Mouse (Mus musculus) embryo, embryonic 10 days (tissue): ENCODE results near the gene Cldn14.

ENCODE experiments used
- DNase-seq: peaks from one replicate; pipeline ENCODE4 v3.0.0-alpha.2; 2015; ENCODE audit warnings: low spot score

Cldn14 gene

DNA sequence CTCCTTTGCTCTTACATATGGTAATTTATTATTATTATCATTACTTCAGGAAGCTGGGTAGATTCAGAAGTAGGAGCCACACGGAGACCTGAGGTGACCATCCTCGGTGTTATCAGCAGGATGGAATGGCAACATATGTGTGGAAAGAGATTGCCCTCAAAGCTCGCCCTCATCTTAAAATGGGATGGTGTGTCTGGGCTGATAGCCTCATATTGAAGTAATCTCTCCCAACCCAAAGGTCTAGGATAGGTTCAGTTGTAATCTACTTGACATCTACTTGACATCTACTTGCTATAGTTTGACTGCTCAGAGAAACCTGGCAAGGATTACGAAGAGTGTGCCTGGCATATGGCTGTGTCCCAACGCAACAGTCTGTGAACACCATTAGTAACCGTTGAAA lies 64.3 kb downstream of the Cldn14 start:
- DNase-seq, result no peak

DNA sequence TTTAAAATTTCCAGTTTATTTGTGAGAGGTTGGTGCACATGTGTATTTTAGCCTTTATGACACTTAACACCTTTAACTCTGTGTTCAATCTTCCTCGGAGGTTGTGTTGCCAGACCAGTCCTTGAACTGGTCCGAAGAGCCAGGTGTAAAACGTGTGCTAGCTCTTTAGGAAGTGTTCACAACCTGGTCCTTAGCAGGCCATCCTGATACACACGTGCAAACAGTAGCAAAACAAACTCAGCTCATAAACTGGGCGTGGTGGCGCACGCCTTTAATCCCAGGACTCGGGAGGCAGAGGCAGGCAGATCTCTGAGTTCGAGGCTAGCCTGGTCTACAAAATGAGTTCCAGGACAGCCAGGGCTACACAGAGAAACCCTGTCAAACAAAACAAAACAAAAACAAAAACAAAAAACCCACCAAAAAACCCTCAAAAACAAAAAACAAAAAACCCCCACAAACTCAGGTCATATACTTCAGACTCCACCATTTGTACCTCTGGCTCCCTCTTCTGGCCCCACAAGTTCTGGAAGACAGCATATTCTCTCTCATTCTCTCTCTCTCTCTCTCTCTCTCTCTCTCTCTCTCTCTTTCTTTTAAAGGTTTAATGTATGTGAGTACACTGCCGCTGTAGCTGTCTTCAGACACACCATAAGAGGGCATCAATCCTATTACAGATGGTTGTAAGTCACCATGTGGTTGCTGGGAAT lies 65.7 kb downstream of the Cldn14 start:
- DNase-seq, result no peak

DNA sequence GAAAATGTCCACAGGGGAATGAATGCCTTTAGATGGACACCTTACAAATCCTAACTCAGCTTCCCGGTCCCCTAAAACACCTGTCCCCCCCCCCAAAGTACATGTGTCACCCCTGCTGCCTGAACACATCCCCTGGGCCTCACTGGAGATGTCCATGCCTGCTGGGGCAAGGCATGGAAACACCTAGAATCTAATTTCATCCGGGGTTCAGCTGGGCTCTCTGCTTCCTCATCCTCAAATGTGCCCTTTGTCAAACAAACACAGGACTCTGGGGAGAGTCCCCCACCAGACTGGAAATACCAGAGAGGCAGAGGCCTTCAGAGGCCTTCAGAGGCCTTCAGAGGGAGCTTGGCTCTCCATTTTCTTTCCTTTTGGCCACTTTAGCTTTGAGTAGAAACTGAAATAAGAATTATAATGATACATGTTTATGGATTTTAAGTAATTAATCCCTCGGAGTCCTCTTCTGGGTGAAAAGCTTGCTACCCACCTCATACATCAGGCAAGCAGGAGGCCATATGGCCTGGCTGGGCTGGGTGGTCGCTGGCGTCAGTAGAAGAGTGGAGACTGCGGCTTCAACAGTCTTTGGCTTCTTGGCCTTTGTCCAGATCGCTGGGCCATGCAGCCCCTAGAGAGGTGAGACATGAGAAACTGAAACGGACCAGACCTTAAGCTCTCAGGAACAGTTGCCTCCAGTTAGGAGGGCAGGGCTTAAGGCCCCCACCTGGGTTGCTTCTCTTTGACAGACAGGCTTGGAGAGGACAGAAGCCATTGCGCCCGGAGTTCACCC lies 66.7 kb downstream of the Cldn14 start:
- no peak for DNase-seq

DNA sequence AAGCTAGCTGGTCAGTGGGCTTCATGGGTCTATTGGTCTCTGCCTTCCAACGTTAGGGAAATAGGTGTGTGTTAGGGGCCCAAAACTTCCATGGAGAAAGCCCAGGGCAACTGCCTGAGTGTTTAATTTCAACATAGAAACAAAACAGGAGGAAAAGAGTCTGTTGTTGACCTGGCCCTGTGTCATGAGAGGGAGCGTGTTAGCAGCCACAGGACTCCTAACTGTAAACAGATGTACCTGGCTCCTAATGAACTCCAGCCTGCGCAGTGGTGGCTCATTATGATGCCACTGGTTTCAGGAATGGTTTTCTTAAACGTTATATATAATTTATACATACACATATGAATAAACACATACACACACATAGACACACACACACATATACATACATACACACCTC lies 68.7 kb downstream of the Cldn14 start:
- no peak for DNase-seq

DNA sequence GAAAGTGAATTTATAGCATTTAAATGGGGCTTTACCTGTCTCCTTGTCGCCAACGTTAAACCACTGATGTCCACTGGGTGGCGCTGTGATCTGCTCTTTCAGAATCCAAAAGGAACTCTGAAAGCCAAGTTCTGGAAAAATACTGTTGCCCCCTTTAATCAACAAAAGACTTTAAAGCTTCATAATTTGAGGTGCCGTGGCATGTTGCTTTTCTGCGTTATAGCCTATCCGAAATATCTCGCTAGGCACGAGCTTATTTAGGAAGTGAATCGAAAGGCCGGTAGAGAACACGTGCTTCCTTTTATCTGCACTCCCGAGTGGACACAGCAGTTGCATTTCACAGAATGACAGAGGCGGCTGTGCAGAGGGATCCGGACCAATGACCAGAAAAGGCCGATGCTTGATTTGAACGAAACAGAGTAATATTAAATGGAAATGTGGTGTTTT lies 70.2 kb downstream of the Cldn14 start:
- DNase-seq, result peak; percentile 90

DNA sequence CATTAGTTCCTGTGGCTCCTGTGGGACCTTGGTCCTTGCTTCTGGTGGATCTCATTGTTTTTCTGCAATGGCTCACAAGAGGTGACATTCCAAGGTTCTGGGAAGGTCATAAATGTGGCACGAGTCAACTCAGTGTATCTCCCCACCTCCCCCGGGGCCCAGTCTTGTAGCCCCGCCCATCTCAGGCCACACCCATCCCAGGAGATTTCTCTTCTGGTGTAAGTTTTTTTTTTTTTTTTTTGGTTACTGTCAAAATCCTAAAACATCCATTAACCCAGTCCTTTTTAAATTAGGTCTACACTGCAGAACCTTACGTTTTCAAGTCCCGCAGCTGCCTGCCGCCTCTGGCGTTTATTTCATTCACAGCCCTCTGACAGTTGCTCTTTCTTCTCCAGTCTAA lies 73.6 kb downstream of the Cldn14 start:
- no peak for DNase-seq

DNA sequence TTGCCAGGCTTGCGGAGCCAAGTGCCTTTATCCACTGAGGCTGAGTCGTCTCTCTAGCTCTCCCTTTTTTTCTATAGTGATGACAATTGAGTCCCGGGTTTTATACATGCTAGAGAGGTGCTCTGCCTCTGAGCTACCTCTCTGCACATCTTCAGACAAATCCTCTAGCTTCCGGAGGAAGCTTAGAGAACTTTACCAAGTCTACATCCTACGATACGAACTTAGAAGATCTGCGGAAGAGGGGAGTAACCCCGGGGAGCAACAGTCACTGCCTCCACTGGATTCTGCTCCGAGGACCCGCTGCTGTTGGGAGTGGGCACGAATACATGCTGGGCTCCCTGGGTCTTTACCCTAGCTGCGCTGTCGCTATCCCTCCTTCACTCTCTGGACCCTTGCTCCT lies 74.0 kb downstream of the Cldn14 start:
- DNase-seq, result no peak

DNA sequence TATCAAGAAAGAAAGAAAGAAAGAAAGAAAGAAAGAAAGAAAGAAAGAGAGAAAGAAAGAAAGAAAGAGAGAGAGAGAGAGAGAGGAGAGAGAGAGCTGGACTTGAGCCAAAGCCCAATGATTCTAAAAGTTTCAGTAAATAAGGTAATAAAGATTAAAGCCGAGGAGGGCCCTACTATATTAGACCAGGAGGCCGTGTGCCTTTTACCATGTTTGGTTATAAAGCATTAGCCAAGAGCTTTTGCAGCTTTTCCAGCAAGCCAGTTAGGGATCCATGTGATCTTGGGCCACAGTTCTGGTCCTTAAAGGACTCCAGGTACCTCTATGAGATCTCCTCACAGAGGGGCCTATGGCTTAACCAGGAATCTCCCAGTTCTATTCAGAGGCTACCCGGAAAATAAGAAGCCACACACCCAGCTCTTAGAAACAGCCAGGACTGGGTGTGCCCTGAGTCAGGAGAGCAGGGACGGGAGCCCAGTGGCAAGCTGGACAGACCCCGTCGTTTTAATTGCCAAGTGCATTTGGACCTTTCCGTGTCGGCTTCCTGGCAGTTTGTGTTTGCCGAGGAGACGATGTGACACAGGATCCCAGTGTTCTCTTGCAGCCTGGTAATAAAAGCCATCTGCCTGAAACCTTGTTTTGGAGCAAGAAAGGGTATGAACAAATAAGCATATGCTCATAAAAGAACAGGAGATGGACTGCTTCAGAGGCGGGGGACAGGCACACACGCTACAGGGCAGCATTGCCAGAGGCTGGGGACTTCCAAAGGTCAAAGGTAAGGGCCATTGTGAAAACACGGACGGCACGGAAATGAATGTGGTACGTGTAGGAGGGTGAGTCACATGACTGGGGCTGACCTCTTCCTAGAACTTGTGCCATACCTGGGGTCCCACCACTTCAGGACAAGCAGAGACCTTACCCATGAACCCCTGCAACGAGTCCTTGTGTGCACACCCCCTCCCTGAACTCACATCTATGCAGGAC lies 76.2 kb downstream of the Cldn14 start:
- peak; percentile 40 for DNase-seq

DNA sequence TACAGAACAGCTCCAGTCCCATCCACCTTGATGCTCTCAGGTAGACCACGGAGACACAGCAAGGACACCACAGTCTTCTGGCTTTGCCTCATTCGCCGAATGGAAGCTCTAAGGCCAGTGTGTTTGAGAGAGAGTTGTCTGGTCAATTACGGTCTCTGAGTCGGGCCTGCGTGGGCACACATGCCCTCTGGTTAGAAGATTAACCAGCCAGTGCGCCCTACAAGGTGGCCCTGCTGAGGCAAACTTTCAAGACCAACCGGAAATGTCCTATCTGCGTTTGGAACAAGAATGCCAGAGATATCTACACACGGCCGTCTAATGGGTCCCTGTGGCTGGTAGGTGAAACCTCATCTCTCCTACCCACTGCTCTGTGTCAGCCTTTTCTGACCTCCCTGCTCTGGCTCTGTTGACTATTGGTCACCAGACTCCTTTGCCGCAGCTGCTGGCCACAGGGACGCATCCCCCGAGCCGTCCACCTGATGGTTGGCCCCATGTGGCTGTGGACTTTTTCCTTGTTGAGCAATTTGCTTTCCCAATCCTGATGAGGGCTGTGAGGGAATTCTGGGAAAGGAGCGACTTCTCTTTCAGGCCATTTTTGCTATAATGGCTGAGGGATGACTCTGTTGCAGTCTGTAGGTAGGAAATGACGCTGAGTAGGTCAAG lies 79.1 kb downstream of the Cldn14 start:
- DNase-seq, result no peak

DNA sequence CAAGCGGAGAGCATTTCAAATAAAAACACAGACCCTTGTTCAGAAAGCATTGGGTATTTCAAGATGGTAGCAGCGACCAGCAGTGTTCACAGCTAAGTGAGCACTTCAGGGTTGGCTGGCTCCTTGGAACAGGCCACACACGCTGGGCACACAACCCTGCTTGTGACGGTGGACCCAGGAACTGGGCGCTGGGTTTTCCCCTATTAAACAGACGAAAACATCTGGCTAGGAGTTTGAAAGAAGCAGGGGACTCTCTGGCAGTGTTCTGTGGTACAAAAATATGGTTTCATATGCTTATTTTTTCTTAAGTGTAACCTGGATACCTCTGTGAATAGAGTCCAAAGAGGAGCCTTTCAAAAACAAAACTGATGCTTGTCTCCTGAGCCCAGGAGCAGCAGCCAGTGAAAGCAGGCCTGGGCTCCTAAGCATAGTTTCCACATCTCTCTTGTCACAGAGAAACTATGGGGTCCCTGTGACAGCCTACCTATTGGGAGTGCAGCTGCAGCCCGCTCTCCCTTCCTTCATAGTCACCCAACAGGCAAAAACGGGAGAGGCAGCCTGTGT lies 82.9 kb downstream of the Cldn14 start:
- DNase-seq, result no peak

DNA sequence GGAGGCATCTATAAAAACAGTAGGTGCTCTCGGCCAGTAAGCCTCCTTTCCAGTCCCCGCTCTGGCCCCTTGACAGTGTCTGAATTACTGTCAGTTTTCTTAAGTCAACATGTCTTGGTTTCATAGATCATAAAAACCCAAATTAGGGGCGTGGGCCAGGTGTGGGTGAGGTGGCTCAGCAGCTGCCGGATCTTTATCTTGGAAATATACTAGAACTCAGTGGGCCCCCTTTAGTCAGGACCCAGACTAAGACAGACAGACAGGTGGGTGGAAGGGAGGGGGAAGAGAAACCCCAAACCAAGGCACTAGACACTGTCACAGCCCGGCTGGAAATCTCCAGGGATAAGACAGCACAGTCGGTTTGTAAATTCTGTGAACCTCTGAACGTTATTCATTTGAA lies 84.8 kb downstream of the Cldn14 start:
- no peak for DNase-seq

DNA sequence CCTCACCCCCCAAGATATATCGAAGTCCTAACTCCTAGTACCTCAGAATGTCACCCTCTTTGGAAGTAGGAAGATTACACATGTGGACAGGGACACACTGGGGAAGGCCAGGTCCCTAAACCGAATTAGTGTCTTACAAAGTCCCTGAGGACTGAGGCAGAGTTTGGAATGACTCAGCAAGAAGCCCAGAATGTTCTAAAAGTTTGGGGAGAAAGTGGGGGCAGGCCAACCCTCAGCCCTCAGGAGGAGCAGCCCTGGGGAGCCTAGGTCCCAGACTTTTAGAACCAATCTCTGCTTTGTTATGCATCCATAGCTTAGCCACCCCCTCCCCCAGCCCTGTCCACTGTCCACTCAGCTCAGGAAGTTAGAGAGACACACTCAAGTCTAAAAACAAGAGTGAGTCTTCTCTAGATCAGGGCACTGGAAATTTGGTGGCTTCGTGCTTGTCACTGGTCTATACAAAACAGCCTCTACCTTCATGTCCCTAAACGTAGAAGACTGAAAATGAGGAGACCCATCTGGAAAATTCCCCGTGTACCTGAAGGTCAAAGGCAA lies 85.7 kb downstream of the Cldn14 start:
- no peak for DNase-seq

DNA sequence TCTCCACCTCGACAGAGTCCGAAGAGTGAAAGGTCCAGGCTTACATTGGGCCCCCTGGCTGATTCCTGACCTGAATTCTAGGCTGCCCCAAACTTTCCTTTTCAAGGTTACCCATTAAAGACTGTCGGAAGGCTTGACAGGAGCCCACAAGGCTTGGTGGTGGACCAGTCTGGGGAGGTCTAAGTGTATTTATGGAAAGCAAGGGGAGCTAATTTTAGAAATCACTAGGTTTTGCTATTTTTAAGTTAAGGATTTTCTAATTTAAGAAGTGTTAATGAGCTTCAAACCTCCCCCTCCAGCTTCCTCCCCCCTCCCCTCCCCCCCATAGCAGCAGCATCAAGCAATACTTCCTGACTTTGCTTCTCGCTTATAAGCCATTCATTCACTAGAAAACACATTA lies 88.0 kb downstream of the Cldn14 start:
- no peak for DNase-seq

DNA sequence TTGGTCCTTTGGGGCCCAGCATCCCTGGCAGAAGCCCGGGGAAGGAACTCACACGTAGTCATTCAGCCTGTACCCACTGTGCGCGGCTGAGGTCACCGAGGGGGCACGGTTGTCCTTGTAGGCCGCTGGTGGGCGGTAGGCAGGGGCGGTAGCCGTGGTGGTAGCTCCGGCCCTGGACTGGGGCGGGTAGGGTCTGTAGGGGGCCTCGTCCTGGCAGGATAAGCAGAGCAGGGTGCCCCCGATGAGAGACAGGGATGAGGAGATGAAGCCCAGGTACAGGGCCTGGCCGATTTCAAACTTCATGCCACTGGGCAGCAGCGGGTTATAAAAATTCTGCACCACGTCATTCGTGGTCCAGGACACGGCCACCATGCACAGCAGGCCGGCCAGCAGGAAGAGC lies 89.4 kb downstream of the Cldn14 start:
- no peak for DNase-seq

DNA sequence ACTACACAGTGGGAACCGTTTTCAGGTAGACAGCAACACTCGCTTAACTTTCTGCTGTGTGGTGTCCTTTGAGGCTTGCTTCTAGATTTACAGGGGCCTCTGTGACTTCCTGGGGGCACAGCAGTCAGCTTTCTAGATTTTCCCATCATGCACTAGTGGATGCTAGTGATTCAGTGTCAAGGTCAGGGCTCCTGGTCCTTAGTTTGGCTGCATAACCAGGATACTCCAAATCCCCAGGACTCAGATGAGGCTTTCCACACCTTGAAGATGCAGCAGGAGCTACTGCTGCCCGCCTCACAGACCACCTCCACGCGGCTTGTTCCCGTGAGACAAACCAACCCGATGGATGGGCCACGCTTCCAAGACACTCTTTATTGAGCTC lies 90.0 kb downstream of the Cldn14 start:
- DNase-seq, result no peak

DNA sequence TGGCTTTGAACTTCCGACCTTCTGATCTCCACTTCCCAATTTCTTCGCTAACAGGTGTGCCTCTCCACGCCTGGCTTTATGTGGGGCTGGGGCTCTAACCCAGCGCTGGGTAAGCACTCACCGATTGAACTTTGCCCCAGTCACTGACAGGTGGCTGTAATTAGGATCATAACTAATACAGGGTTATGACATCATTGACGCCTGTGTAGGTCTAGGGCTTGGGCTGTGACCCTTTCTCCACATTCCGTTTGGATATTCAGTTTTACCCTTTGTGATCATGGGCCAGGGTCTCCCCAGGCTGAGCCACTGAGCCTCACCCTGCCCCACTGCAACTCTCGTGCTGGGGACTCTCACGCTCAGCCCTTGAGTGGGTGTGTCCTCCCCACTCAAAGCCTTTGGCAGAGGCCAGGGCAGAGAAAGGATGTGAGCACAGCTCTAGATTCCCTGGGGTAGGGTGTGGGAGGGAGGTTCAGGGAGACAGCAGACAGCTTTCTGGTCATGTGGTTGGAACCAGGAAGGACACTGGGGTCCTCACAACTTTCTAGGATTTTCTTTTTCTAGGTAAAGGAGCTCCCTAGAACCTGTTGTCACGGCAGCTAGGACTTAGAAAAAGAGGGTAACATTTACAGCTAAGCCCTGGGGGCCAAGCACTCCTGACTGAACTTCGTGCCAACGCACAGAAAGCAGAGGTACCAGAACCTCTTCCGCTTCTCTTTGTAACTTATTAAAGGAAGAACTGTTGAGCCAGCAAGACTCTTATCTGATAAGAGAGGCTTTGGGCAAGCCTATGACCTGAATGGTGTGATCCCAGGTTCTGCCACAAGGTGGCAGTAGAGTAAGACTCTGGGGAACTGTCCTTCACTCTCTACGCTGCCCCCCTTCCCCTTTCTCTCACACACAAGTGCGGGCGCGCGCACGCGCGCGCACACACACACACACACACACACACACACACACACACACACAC lies 90.6 kb downstream of the Cldn14 start:
- DNase-seq, result peak; percentile 82

DNA sequence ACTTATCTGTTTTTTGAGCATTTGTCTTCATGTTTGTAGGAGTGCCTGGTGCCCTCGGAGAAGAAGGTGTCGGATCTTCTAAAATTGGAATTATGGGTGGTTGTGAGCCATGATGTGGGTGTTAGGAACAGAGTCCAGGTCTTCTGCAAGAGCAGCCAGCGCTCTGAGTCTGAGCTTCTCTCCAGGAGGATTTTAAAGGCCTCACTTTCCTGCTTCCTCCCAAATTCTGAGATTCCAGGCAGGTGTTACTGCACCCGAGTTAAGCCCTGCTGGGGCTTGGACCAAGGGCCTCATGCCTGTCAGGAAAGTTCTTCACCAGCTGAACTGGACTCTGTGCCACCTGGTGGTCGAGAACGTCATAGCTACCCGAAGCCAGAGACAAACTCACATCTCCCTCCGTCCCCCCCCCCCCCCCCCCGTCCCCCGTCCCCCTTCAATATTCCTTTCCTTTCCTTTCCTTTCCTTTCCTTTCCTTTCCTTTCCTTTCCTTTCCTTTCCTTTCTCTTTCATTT lies 93.2 kb downstream of the Cldn14 start:
- peak; percentile 68 for DNase-seq

DNA sequence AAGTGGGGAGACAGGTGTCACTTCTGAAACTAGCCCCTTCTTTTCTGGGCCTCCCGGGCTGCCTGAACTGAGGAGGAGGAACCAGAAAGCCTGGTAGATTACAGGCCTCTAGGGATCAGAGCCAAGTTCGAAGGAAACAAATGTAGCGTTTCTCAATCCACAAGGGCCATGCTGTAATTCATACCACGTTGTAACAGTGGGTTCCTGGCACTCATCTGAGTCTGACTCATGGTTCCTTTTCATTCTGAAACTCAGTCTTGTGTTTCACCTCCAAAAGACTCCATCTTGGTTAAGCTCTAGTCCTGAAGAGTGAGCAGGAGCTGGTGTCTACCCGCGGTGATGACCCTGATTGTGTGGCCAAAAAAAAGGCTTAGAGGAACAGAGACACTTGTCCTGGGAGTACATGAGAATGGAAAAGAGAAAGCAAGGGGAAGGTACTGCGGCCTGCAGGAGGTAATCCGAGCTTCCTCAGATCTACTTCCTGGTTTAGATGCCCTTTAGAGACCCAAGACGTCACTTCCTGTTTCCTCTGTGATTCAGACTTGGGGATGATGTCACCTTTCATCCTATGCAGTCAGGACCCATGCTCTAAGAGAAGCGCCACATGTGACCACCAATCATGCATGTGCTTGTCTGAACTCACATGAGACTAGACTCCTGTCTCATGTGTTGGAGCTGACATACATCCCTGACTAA lies 94.6 kb downstream of the Cldn14 start:
- no peak for DNase-seq

DNA sequence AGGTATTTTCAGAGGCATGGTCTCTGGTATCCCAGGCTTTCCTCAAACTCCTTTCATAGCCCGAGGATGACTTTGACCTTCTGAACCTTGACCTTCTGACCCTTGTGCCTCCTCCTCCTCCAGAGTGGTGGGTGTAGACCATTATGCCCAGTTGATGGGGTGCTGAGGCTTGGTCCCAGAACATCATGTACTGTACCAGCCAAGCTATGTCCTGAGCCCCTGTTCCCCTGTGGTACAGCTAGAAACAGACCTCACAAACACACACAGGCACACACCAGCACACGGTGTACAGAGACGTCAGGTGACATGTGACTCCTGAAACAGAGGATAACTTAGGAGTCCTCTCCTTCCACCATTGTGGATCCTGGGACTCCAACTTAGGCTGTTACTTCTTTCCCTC lies 95.8 kb downstream of the Cldn14 start:
- no peak for DNase-seq
